Mouse (Mus musculus) skeletal muscle tissue, adult 2 months (tissue): ENCODE measurements around the gene St5.

Source experiments
- DNase-seq: peaks from one replicate; pipeline ENCODE4 v3.0.0-alpha.2; 2012; ENCODE audit warnings: low read depth, low spot score

Gene St5

GRCm38 (mm10) chr7:109566841-109567768, 136.3 kb downstream of the St5 start:
- no peak for DNase-seq

DNA sequence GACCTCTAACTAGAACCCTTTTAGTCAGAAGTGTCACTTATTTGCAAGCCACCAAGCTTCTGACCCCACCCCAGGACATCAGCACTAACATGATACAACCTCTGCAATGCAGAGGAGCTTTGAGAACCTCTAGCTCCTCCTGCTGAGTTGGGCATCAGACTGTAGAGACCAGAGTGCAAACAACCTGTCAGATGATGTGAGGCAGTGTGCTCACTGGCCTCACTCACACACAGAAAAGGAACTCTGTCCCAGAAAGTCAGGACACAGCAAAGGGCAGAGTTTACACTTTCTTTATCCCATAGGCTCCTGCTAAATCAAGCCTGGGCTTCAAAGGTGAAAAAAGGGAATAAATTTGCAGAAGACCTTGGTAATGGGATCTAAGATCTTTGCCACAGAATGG, 137.1 kb downstream of the St5 start:
- no peak for DNase-seq

DNA sequence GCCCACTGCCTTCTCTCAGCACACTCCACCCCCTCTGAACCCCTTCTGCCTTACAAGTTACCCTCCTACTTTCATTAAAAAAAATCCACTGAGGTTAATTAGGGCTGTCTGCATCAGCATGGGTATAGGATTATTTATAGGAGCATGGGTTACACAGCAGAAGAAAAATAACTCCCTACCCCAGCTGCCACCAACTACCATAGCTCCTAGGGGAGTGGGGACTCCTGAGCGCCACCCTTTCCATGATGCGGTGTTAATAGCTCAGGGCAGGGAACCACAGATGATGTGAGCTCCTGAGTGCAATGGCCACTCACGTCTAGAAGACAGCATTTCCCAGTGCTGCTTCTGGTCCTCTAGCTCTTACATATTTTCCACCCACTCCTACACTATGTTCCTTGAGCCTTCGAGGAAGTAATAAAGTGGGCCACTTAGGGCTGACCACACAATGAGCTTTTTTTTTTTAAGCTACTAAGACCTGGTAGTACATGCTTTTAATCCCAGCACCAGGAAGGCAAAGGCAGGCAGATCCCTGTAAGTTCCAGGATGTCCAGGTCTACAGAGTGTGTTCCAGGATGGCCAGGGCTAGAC, 139.5 kb downstream of the St5 start:
- DNase-seq = no peak

GRCm38 (mm10) chr7:109562676-109563075, 140.7 kb downstream of the St5 start:
- no peak for DNase-seq

DNA sequence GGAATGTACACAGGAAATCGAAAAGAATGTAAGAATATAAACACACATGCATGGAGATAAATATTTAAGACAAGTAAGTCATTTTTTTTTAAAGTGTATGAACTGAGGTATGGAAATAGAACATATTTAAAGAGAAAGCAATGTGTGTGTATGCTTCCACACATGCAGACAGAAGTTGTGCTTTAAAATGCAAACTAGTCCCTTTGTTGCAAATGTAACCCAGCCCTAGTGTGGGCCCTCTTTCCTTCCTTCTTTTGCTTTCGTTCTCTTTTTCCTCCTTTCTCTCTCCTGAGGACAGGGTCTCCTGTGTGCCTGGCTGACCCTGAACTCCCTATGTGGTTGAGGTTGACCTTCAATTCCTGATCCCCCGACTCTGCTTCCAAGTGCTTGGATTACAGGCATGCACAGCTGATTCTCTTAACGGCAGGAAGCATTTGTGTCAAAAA, 141.2 kb downstream of the St5 start:
- no peak for DNase-seq

GRCm38 (mm10) chr7:109561466-109562153, 141.8 kb downstream of the St5 start:
- no peak for DNase-seq

DNA sequence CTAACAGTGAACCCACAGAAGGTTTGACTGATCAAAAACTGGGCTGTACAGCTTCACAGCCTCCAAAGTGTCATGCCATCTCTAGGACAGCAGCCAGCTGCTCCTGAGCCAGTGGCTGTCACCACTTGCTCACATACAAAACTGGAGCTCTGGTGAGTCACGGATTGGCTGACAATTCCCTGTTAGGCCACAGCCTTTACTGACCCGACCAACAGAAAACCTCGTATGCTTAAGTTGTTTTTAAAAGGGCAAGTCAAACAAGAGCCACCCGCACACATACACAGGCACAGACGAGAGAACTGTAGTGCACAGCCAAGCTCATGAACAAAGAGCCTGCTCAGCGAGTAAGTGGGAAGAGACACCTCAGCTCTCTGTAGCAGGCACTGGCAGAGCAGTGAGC, 143.9 kb downstream of the St5 start:
- DNase-seq = peak; percentile 51

DNA sequence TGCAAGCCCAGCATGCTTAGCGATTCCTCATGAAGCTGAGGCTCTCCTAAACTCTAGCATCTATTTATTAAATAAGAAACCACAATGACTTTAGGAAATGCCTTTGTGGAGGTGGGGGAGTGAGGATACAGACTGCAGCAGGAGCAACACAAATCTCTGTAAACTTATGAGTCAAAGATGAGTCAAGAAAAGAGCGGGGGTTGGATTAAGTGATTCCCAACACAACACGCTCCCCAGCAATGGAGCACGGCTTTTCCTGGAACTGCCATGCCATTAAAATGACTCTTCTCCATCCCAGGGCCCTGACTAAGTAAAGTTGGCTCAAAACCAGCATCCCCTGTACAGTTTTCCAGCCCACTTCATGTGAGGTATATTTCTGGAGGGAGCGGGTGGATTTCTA, 156.7 kb downstream of the St5 start:
- DNase-seq = no peak

- DNase-seq = no peak
Measured at GRCm38 (mm10) chr7:109546186-109546585, 157.2 kb downstream of the St5 start.

DNA sequence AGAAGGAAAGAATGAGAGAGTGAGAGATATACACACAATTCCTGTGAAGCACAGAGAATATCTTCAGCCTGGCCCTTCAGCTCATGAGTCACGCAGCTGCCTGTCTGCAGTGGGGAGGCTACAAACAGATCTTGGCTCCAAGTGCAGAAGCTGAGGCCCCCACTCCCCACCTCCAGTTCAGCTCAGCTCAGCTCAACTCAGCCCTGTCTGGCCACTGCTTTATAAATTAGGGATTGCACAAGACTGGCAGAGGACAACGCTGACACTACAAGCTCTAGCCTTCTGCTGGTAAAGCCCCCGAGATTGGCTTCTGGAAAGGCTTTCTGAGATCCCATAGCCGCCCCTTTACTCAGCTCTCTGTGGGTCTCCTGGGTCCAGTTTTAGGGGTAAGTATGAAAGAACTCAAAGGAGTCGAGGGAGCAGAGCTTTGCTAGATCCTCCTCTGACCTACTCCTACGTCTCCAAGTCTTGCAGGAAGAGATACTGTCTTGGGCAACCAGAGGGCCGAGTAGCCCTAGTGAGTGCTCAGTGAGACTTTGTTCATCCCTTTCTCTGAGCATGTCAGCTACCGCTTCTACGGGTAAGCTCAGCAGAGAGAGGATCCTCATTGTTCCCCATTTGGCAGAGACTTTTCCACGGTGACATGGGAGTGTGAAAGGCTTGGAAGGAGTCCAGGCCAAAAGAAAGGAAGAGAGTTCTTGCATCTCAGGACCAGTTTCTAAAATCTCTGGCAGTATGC, 158.0 kb downstream of the St5 start:
- peak; percentile 54 for DNase-seq

DNA sequence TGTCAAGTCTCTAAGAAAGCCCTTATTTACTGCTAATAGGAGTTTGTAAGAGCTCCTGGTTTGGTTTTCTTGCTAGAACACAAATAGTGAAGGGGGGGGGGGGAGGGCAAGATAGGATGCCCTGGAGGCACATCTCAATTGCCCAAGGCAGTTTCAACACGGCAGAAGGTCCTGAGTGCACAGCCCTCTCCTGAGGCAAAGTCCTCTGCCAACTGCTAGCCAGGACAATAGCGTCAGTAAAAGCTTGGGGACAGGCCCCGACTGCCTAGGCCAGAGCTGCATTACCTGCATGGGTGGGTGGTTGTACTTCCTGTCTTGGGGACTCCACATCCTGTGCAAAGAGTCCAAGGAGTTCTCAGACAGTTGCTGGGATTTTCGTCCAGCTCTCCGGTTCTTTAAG, 158.6 kb downstream of the St5 start:
- DNase-seq = no peak

- no peak for DNase-seq
Measured at GRCm38 (mm10) chr7:109542364-109542628, 161.1 kb downstream of the St5 start.

DNA sequence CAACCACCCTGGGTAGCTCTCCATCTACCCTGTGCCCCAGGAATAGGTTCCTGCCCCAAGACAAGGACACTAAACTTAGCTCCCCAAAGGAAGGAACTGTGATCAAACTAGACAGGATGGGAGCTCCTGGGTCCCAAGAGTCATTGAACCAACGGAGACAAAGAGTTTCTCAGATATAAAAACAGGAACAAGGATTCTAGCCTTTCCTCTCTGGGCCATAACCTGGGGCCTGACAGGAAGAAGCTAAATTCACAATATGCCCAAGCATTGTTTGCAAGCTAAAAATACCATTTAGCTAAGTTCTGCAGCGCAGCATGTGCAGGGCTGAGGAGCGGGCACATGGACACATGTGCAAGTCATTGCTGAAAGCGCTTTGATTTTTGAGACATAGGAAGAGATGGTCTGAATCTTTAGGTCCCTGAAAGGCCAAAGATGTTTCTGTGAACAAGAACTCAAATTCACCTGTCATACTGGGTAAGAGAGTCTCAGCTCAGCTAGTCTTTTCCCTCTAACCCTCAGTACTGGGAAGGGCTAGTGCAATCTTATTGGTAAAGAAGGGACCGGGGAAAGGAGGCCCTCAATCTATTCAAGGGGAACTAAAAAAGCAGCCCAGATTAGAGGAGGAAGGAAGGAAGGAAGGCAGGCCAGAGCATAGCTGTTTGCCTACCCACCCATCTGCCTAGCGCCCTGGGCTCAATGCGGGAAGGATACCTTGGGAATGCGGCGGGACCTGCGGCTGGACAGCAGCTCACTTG, 161.6 kb downstream of the St5 start:
- no peak for DNase-seq

DNA sequence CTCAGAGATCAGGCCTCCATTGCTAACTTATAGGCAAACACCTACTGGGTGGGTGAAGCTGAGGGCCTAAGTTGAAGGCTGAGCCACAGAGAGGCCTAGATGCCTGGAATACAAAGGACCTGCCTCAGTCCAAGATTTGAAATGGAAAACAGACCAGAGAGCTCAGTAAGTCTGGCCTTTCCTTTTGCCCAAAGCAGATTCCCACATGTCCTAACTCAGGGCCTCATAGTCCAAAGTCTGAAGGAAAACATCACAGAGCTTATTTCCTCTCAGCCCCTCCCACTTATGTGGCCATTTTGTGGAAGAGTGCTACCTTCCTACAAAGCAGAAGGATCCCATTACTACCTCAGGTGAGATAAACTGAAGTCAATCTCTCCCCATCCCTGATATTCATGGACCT, 162.5 kb downstream of the St5 start:
- no peak for DNase-seq

- DNase-seq = peak; percentile 79
Measured at GRCm38 (mm10) chr7:109536451-109536946, 166.9 kb downstream of the St5 start.

DNA sequence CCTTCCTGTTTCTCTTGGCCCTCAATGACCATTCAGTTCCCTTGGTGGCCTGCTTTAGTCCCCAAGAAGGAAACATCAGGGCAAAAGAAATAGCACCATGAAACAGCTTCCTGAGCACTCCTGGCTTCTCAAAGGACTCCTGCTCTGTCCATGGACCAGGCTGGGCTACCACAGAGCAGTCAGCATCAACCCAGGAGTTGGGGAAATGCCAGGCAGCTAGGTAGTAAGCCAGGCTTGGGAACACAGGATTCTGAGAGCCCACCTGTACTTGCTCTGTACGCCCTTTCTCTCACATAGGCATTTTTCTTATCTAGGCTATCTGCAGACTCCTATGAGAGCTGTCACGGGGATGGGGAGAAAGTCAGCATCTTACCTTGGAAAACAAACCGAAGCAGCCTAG, 168.5 kb downstream of the St5 start:
- no peak for DNase-seq

- DNase-seq = no peak
Measured at GRCm38 (mm10) chr7:109533888-109534287, 169.5 kb downstream of the St5 start.

DNA sequence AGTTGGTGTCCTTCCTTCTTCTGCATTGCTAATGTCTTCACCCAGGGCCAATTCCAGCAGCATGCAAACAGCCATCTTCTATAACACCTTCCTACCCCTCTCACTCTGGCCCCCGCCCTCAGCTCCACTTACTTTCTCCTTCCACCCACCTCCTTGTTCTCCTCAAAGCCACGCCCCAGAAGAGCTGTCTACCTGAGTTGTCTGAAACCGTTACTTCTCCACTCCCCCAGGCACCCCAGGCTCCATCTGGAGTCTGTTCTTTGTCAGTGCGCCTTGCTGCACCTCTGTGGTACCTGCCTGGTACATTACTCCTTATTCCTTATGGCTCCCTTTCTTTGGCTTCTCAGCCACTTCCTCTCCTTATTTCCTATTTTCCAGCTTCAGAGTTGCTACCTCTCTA, 170.3 kb downstream of the St5 start:
- no peak for DNase-seq

GRCm38 (mm10) chr7:109532691-109533090, 170.7 kb downstream of the St5 start:
- no peak for DNase-seq

GRCm38 (mm10) chr7:109531501-109531900, 171.9 kb downstream of the St5 start:
- no peak for DNase-seq

DNA sequence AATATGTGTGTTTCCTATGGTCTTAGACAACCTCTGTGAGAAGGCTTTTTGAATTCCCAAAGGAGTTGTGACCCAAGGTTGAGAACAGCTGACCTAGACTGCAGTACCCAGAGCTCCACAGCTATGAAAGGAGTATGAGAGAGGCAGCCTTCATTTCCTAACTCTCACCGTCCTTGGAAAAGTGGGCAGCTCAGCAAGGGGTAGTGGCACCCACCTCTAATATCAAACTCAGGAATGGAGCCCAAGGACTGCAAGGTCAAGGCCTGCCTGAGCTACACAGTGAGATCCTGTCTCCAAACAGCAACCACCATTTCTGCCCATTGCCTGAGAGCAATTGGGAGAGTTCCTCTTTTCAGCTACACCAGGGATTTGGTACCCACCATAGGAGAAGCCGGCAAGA, 173.7 kb downstream of the St5 start:
- DNase-seq = no peak
